ENCODE assay signal across 8 mouse cellular contexts in genomic region chr6:38298761-38299401, GRCm38 (mm10). TPM values are rescaled to one million over a fixed set of nuclear protein-coding genes. Genes with fewer than 3 reads are reported as not detected.
A peak's percentile ranks its signal among the peaks of the same experiment; 100 is the strongest.
DNase-seq lines count a peak whose midpoint lies in the region; ATAC-seq lines count a peak whose summit lies in the region.

Gene Zc3hav1l (minus strand): TSS chr6:38299259.

- H3K36me3 ChIP-seq in hindbrain, embryonic 16.5 days (ENCODE audit: control insufficient read depth, insufficient read depth, low read length) = 0 out of 2 replicates have a peak, but pooled peaks cover 7% of the 10 kb centered on the region

- H3K4me3 ChIP-seq in hindbrain, embryonic 16.5 days (ENCODE audit: low read length) = peak within 1 kb of the TSS; percentile 76

- no peaks in the 10 kb centered on the region for H3K27me3 ChIP-seq in hindbrain, embryonic 16.5 days (replicated peaks; ENCODE audit: control insufficient read depth, insufficient read depth, low read length)

- peak; percentile 98 for ATAC-seq in hindbrain, embryonic 16.5 days
- peak; percentile 71 for ATAC-seq in megakaryocyte, adult 5-6 weeks (ENCODE audit: poor library complexity, severe bottlenecking)

- H3K9ac ChIP-seq in hindbrain, embryonic 16.5 days (ENCODE audit: low read depth, low read length) = peak within 1 kb of the TSS; percentile 94

- under 1% methylated on average over 50 of the region's 70 CpGs for WGBS in hindbrain, embryonic 16.5 days

- H3K4me1 ChIP-seq in hindbrain, embryonic 16.5 days (ENCODE audit: control insufficient read depth, insufficient read depth, low read depth, low read length) = peaks cover 9% of the 10 kb centered on the region

- DNase-seq in R1 (ENCODE audit: low read depth, low spot score) = peak; percentile 91
- peak; percentile 67 to 76 for DNase-seq in cerebellum, postnatal 14 days
- peak; percentile 24 for DNase-seq in gastrocnemius, adult 18-20 months (ENCODE audit: low spot score)
- DNase-seq in left cerebral cortex, adult 8-10 months (ENCODE audit: low spot score in 2 of 2) = peak; percentile 40 to 46
- peak; percentile 62 for DNase-seq in right cerebral cortex, postnatal 14 days
- DNase-seq in urinary bladder, postnatal 36 days (ENCODE audit: low spot score in 2 of 2) = peak; percentile 55 to 61

- no peaks in the 10 kb centered on the region for H3K9me3 ChIP-seq in hindbrain, embryonic 16.5 days (ENCODE audit: control insufficient read depth, low read length)

- peak within 1 kb of the TSS; percentile 75 for H3K4me2 ChIP-seq in hindbrain, embryonic 16.5 days (ENCODE audit: low read length)

- peak within 1 kb of the TSS; percentile 93 for H3K27ac ChIP-seq in hindbrain, embryonic 16.5 days (ENCODE audit: low read depth, low read length)

RNA-seq across cellular contexts. Expression of gene Zc3hav1l, which starts in this region (rescaled TPM):
- total RNA-seq in gastrocnemius, adult 18-20 months (2021) = under 1 TPM; 0.23 to 0.31 TPM
- polyA plus RNA-seq in hindbrain, embryonic 16.5 days (2015; fragmentation: Nextera tagmentation; extraction: Ambion mirVana) = 4.9 and 6.4 TPM in 2 replicates
- 1 to 10 TPM; 3.1 to 3.5 (median 3.4) TPM for total RNA-seq in left cerebral cortex, adult 8-10 months (2022)
- total RNA-seq in megakaryocyte, adult 5-6 weeks (2015) = 2.5 and 2.6 TPM in 2 replicates
- total RNA-seq in megakaryocyte, adult 5-6 weeks (2017) = 1.1 and 1.8 TPM in 2 replicates

Comparison
In these comparisons a context has a peak if more than half of its experiments do, and no peak if none do; other contexts are left out.
1. Peak in every context shown above with its lines: DNase-seq, ATAC-seq, H3K4me3 ChIP-seq and H3K27ac ChIP-seq.
2. Peak in DNase-seq in gastrocnemius, adult 18-20 months; RNA of the gene not detected or under 1 TPM.
3. DNase-seq: peak in every context shown above with its lines; median percentile 91 in R1; 72 in cerebellum, postnatal 14 days; 62 in right cerebral cortex, postnatal 14 days; 58 in urinary bladder, postnatal 36 days; 43 in left cerebral cortex, adult 8-10 months; 24 in gastrocnemius, adult 18-20 months.